Mouse (Mus musculus) cortical plate, adult 2 months (tissue): ENCODE data around the gene Rnf11. TPM values are rescaled to one million over a fixed set of nuclear protein-coding genes. Genes with fewer than 3 reads are reported as not detected.

Source experiments
- H3K27ac ChIP-seq: fragments of 200-500 bp; 2 replicates; pipeline ENCODE4 v1.5.1; 2012; ENCODE audit warnings: low read length, control low read depth, inconsistent platforms; ENCODE audit not compliant: insufficient read depth
- H3K4me1 ChIP-seq: fragments of 200-500 bp; 2 replicates; pipeline ENCODE4 v1.6.1; 2011; ENCODE audit warnings: low read length; ENCODE audit not compliant: control insufficient read depth, insufficient read depth
- H3K4me3 ChIP-seq: fragments of 200-500 bp; 2 replicates; pipeline ENCODE4 v1.5.1; 2011; ENCODE audit warnings: mild to moderate bottlenecking, low read length, control low read depth; ENCODE audit not compliant: insufficient read depth
- CTCF ChIP-seq: fragments of 200-500 bp; IDR thresholded peaks from 2 replicates; pipeline ENCODE4 v1.5.1; 2011; ENCODE audit warnings: mild to moderate bottlenecking, control low read depth, low read length; ENCODE audit not compliant: insufficient read depth; ENCODE audit errors: extremely low read depth
- POLR2A ChIP-seq: fragments of 200-500 bp; IDR thresholded peaks from 2 replicates; pipeline ENCODE4 v1.6.1; 2011; ENCODE audit warnings: mild to moderate bottlenecking, low read length, control low read depth; ENCODE audit not compliant: insufficient read depth; ENCODE audit errors: extremely low read depth
- polyA plus RNA-seq: library from polyadenylated mRNA; depleted of rRNA; stranded (reverse); fragments of >200 nt; gene quantifications from 2 replicates; pipeline ENCODE4 v1.2.3, GENCODE M21; 2012

The Rnf11 gene
- polyA plus RNA-seq, 1 experiment, result 174 TPM

GRCm38 (mm10) chr4:109420138-109420795 is 64.3 kb downstream of the Rnf11 start:
- H3K4me1 ChIP-seq, result no peaks in the 10 kb centered on the region
- no peak overlapping the region for H3K27ac ChIP-seq
- TF ChIP-seq POLR2A (no peak), CTCF (no peak; the same call in 1 of the 2 replicates)
- H3K4me3 ChIP-seq, result no peak overlapping the region

DNA sequence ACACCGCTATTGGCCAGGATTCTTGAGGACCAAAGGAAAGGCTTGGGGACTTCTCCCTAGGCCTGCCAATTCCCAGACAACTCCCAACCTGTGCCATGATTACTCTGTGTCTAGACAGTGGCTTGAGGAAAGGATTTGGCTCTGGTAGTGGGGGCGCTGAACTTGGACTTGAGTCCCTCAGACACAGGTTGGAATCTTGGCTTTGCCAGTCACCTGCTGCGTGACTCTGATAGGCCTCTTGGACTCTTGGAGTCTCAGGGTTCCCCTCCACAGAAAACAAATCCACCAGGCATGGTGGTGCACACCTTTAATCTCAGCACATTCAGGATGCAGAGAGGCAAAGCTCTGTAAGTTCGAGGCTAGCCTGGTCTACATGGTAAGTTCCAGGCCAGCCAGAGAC is 65.0 kb downstream of the Rnf11 start:
- Histone ChIP-seq H3K4me1 (no peaks in the 10 kb centered on the region), H3K4me3 (no peak overlapping the region), H3K27ac (no peak overlapping the region)
- TF ChIP-seq CTCF (no peak), POLR2A (no peak)

DNA sequence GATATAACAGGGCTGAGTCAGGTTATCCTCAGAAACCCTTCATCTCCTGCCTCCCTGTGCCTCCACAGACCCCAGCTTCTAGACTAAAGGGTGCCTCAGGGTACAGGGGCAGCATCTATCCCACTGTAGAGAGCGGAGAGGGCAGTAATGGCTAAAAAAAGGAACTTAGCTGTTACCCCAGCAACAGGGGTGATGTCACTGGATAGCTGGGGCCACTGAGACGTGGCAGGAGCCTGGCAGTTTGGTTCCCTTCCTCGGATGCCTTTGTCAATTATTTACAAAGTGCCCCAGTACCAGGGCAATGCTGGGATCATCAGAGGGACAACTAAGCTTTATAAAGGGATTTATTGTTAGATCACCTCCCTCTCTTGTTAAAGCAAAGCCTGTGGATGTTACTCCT is 65.5 kb downstream of the Rnf11 start:
- TF ChIP-seq POLR2A, result no peak
- no peak for TF ChIP-seq CTCF
- no peak overlapping the region for H3K4me3 ChIP-seq
- H3K27ac ChIP-seq, result no peak overlapping the region
- no peaks in the 10 kb centered on the region for H3K4me1 ChIP-seq

- no peak overlapping the region for H3K4me3 ChIP-seq
Observed at GRCm38 (mm10) chr4:109417998-109418397, 66.5 kb downstream of the Rnf11 start.

GRCm38 (mm10) chr4:109412233-109412632 is 72.3 kb downstream of the Rnf11 start:
- Histone ChIP-seq H3K4me1 (no peaks in the 10 kb centered on the region), H3K27ac (no peak overlapping the region), H3K4me3 (no peak overlapping the region)
- TF ChIP-seq CTCF, result no peak
- TF ChIP-seq POLR2A, result no peak

More at GRCm38 (mm10) chr4:109417998-109418397, 66.5 kb downstream of the Rnf11 start:
- TF ChIP-seq CTCF (no peak), POLR2A (no peak)
- H3K27ac ChIP-seq, result no peak overlapping the region
- H3K4me1 ChIP-seq, result no peaks in the 10 kb centered on the region

DNA sequence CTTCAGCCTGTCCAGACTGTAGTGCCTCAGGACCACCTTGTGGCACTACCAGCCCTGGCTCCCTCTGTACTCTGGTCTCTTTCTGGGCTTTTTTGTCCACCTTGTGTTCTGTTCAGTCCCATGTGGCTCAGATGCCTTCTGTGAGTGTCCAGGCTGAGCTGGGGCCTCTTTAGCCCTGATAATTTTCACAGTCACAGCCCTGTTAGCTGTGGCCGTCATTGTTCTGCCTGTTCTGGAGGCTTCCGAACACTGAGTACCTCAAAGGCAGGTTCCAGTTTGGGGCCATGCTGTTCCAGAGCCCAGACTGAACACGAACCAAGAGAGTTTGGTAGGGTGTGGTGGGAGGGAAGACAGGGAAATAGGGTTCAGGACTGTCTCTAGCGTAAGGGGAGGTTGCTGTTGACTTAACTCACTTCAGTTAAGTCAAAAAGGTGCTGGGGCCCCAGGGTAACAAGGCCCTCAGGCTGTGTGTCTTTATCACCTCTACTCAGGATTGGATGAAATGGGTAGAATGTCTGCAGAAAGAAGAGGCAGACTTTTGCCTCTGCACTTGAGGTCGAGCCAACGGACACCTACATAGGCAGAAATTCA is 73.1 kb downstream of the Rnf11 start:
- TF ChIP-seq POLR2A, result no peak
- TF ChIP-seq CTCF, result no peak
- Histone ChIP-seq H3K4me3 (no peak overlapping the region), H3K27ac (no peak overlapping the region), H3K4me1 (no peaks in the 10 kb centered on the region)

- Histone ChIP-seq H3K4me3 (no peak overlapping the region), H3K27ac (no peak overlapping the region), H3K4me1 (no peaks in the 10 kb centered on the region)
- no peak for TF ChIP-seq POLR2A
- TF ChIP-seq CTCF, result no peak
Observed at GRCm38 (mm10) chr4:109410681-109411376, 73.7 kb downstream of the Rnf11 start.

- no peak overlapping the region for H3K27ac ChIP-seq
- H3K4me3 ChIP-seq, result no peak overlapping the region; the same call in 1 of the 2 replicates
- TF ChIP-seq POLR2A (no peak), CTCF (no peak)
Observed at GRCm38 (mm10) chr4:109407701-109408485, 76.6 kb downstream of the Rnf11 start.

DNA sequence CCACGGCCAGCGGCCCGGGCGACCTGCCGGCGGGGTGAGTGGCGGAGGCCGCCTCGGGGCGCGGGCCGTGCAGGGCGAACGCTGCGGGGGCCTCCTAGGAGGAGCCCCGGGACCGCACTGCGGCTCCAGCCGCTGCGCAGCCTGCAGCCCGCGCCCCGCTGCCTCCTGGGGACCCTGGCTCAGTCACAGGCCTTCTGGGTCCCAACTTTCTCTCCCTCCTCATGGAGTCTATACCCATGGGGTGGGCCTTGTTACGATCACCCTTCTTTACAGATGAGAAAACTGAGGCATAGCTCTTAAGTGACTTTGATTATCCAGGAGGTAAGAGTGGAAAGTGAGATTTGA is 77.4 kb downstream of the Rnf11 start:
- no peak for TF ChIP-seq CTCF
- no peak for TF ChIP-seq POLR2A
- Histone ChIP-seq H3K4me3 (peak overlapping the region; percentile 44), H3K4me1 (no peaks in the 10 kb centered on the region), H3K27ac (no peak overlapping the region)

More at GRCm38 (mm10) chr4:109407701-109408485, 76.6 kb downstream of the Rnf11 start:
- H3K4me1 ChIP-seq, result no peaks in the 10 kb centered on the region
